Mouse (Mus musculus) hindbrain, embryonic 11.5 days (tissue): ENCODE data around the gene Arhgef12. TPM values are rescaled to one million over a fixed set of nuclear protein-coding genes. Genes with fewer than 3 reads are reported as not detected.

Source experiments
- ATAC-seq: fragments of 200-750 bp; cut with Nextera tagmentation; 2 replicates; pipeline ENCODE4 v1.8.0; 2017; ENCODE audit warnings: mild to moderate bottlenecking, moderate TSS enrichment, moderate library complexity; ENCODE audit not compliant: low FRiP score
- DNase-seq: peaks from one replicate; pipeline ENCODE4 v3.0.0-alpha.2; 2015; ENCODE audit warnings: low spot score
- H3K27ac ChIP-seq: fragments of 300-500 bp; sonication (generic); 2 replicates; pipeline ENCODE4 v1.5.1; 2014; ENCODE audit warnings: mild to moderate bottlenecking, low read depth, low read length
- H3K27me3 ChIP-seq: fragments of 300-500 bp; sonication (generic); 2 replicates; pipeline ENCODE4 v1.6.1; 2014; ENCODE audit warnings: mild to moderate bottlenecking, low read length, moderate library complexity, mixed read lengths; ENCODE audit not compliant: control insufficient read depth, insufficient read depth
- H3K36me3 ChIP-seq: fragments of 300-500 bp; sonication (generic); 2 replicates; pipeline ENCODE4 v1.6.1; 2014; ENCODE audit warnings: mild to moderate bottlenecking, low read length, moderate library complexity, mixed read lengths; ENCODE audit not compliant: control insufficient read depth, insufficient read depth
- H3K4me1 ChIP-seq: fragments of 300-500 bp; sonication (generic); replicated peaks from 2 replicates; pipeline ENCODE4 v1.6.1; 2014; ENCODE audit warnings: low read length, mixed read lengths; ENCODE audit not compliant: control insufficient read depth, insufficient read depth
- H3K4me2 ChIP-seq: fragments of 300-500 bp; sonication (generic); replicated peaks from 2 replicates; pipeline ENCODE4 v1.6.1; 2014; ENCODE audit warnings: mild to moderate bottlenecking, low read depth, low read length
- H3K4me3 ChIP-seq: fragments of 300-500 bp; sonication (generic); 2 replicates; pipeline ENCODE4 v1.5.1; 2014; ENCODE audit warnings: low read depth, low read length
- H3K9ac ChIP-seq: fragments of 300-500 bp; sonication (generic); 2 replicates; pipeline ENCODE4 v1.6.1; 2014; ENCODE audit warnings: low read depth, low read length
- H3K9me3 ChIP-seq: fragments of 300-500 bp; sonication (generic); 2 replicates; pipeline ENCODE4 v1.6.1; 2016; ENCODE audit warnings: low read length; ENCODE audit not compliant: control insufficient read depth
- WGBS: fragments of 180-500 bp; shearing (Covaris S2); extraction: QIAGEN DNeasy Blood & Tissue Kit; methylation state at CpG from one replicate; pipeline ENCODE4 v1.1.7; 2014; 5-methylcytosine and 5-hydroxymethylcytosine counted together
- polyA plus RNA-seq: library from polyadenylated mRNA; unstranded; fragments of >200 nt; fragmentation: Nextera tagmentation; extraction: Ambion mirVana; gene quantifications from 2 replicates; pipeline ENCODE4 v1.2.1, GENCODE M21; 2014

Gene Arhgef12
- polyA plus RNA-seq, 1 experiment from 2014 or later = 22.5 TPM

- DNase-seq = no peak
Measured at GRCm38 (mm10) chr9:43115431-43116133, 8.5 kb upstream of the Arhgef12 start.

GRCm38 (mm10) chr9:43114833-43115232 is 7.8 kb upstream of the Arhgef12 start:
- Histone ChIP-seq H3K4me1 (no peaks in the 10 kb centered on the region; the same call in 1 of the 2 replicates), H3K4me3 (no peak overlapping the region), H3K27ac (no peak overlapping the region), H3K27me3 (no peaks in the 10 kb centered on the region), H3K9me3 (no peaks in the 10 kb centered on the region), H3K9ac (no peak overlapping the region), H3K4me2 (no peak overlapping the region), H3K36me3 (no peaks in the 10 kb centered on the region)
- WGBS = 95% methylated on average over 4 of the region's 4 CpGs
- no peak for ATAC-seq
- DNase-seq = no peak

More at GRCm38 (mm10) chr9:43115431-43116133, 8.5 kb upstream of the Arhgef12 start:
- Histone ChIP-seq H3K4me2 (peak overlapping the region; percentile 80), H3K27me3 (no peaks in the 10 kb centered on the region), H3K9ac (peak overlapping the region; percentile 90), H3K4me3 (peak overlapping the region; percentile 69), H3K27ac (no peak overlapping the region), H3K4me1 (no peaks in the 10 kb centered on the region; the same call in 1 of the 2 replicates), H3K9me3 (no peaks in the 10 kb centered on the region), H3K36me3 (no peaks in the 10 kb centered on the region)
- no peak for ATAC-seq
- 20% methylated on average over 12 of the region's 12 CpGs for WGBS

- H3K9ac ChIP-seq = no peak overlapping the region
- H3K9me3 ChIP-seq = no peaks in the 10 kb centered on the region
- no peaks in the 10 kb centered on the region for H3K27me3 ChIP-seq
- no peak overlapping the region for H3K27ac ChIP-seq
- H3K4me3 ChIP-seq = no peak overlapping the region
- 87% methylated on average over 8 of the region's 8 CpGs for WGBS
- no peaks in the 10 kb centered on the region; the same call in 1 of the 2 replicates for H3K4me1 ChIP-seq
- H3K36me3 ChIP-seq = no peaks in the 10 kb centered on the region
- DNase-seq (no peak), ATAC-seq (no peak)
- no peak overlapping the region for H3K4me2 ChIP-seq
Measured at GRCm38 (mm10) chr9:43110286-43110980, 3.4 kb upstream of the Arhgef12 start.

GRCm38 (mm10) chr9:43109125-43109524 is 2.1 kb upstream of the Arhgef12 start:
- WGBS = 91% methylated on average over 7 of the region's 7 CpGs
- DNase-seq (no peak), ATAC-seq (no peak)
- Histone ChIP-seq H3K4me3 (no peak overlapping the region), H3K4me1 (0 out of 2 replicates have a peak, but pooled peaks cover 3% of the 10 kb centered on the region), H3K27ac (no peak overlapping the region), H3K27me3 (no peaks in the 10 kb centered on the region), H3K36me3 (no peaks in the 10 kb centered on the region), H3K9ac (no peak overlapping the region), H3K9me3 (no peaks in the 10 kb centered on the region), H3K4me2 (no peak overlapping the region)

- no peaks in the 10 kb centered on the region for H3K27me3 ChIP-seq
- H3K27ac ChIP-seq = no peak overlapping the region
- WGBS = 87% methylated on average over 3 of the region's 3 CpGs
- DNase-seq (no peak), ATAC-seq (no peak)
- no peak overlapping the region for H3K9ac ChIP-seq
- no peaks in the 10 kb centered on the region for H3K36me3 ChIP-seq
- no peak overlapping the region for H3K4me3 ChIP-seq
- no peak overlapping the region for H3K4me2 ChIP-seq
- H3K4me1 ChIP-seq = peaks cover 3% of the 10 kb centered on the region; the same call in 1 of the 2 replicates
- no peaks in the 10 kb centered on the region for H3K9me3 ChIP-seq
Measured at GRCm38 (mm10) chr9:43108721-43109120, 1.7 kb upstream of the Arhgef12 start.

- Histone ChIP-seq H3K36me3 (no peaks in the 10 kb centered on the region), H3K27ac (no peak overlapping the region), H3K4me2 (no peak overlapping the region), H3K4me1 (peaks cover 3% of the 10 kb centered on the region; the same call in 1 of the 2 replicates), H3K9me3 (no peaks in the 10 kb centered on the region), H3K27me3 (no peaks in the 10 kb centered on the region), H3K9ac (no peak overlapping the region), H3K4me3 (no peak overlapping the region)
- WGBS = 88% methylated on average over 1 of the region's 1 CpGs
- DNase-seq (no peak), ATAC-seq (no peak)
Measured at GRCm38 (mm10) chr9:43108081-43108480, 1.0 kb upstream of the Arhgef12 start.

GRCm38 (mm10) chr9:43107555-43107954 is 516 bp upstream of the Arhgef12 start:
- Histone ChIP-seq H3K9ac (no peak overlapping the region), H3K27ac (no peak overlapping the region), H3K4me1 (peaks cover 6% of the 10 kb centered on the region; the same call in 1 of the 2 replicates), H3K4me3 (no peak overlapping the region), H3K4me2 (no peak overlapping the region), H3K27me3 (no peaks in the 10 kb centered on the region), H3K9me3 (no peaks in the 10 kb centered on the region), H3K36me3 (no peaks in the 10 kb centered on the region)
- ATAC-seq (no peak), DNase-seq (no peak)
- WGBS = 63% methylated on average over 5 of the region's 5 CpGs

GRCm38 (mm10) chr9:43106426-43107186 is 433 bp downstream of the Arhgef12 start:
- H3K4me2 ChIP-seq = peak overlapping the region; percentile 88
- peak; percentile 19 for DNase-seq
- peak overlapping the region; percentile 88; the same call in 1 of the 2 replicates for H3K27ac ChIP-seq
- peak; percentile 23; the same call in 1 of the 2 replicates for ATAC-seq
- H3K9ac ChIP-seq = peak overlapping the region; percentile 90
- H3K36me3 ChIP-seq = no peaks in the 10 kb centered on the region
- 25% methylated on average over 22 of the region's 22 CpGs for WGBS
- H3K4me3 ChIP-seq = peak overlapping the region; percentile 91
- H3K9me3 ChIP-seq = no peaks in the 10 kb centered on the region
- no peaks in the 10 kb centered on the region for H3K27me3 ChIP-seq
- H3K4me1 ChIP-seq = peaks cover 6% of the 10 kb centered on the region; the same call in 1 of the 2 replicates
